Mouse (Mus musculus) left cerebral cortex, adult 2 months (tissue): ENCODE results near the gene Ighmbp2. TPM values are rescaled to one million over a fixed set of nuclear protein-coding genes. Genes with fewer than 3 reads are reported as not detected.

Source experiments
- DNase-seq, 2 experiments: peaks; one replicate each; pipeline ENCODE4 v3.0.0; 2021 to 2022; ENCODE audit warnings: low spot score in 2 of 2, mixed read lengths in 1 of 2; ENCODE audit errors: extremely low spot score in 1 of 2
- H3K27ac ChIP-seq: fragments of 200-600 bp; 2 replicates; pipeline ENCODE4 v1.8.1; 2022
- H3K4me3 ChIP-seq: fragments of 200-600 bp; 2 replicates; pipeline ENCODE4 v1.8.1; 2022
- CTCF ChIP-seq: fragments of 200-600 bp; IDR thresholded peaks from 2 replicates; pipeline ENCODE4 v1.8.1; 2022; ENCODE audit warnings: antibody characterized with exemption, mild to moderate bottlenecking, moderate library complexity
- intact Hi-C: fragments of 180-260 bp; cut with DNase I; formaldehyde crosslinking; loops from one replicate; pipeline ENCODE4 v1.15.1; 2025
- total RNA-seq, 2 experiments: library from RNA; stranded (reverse); gene quantifications; 2 replicates each; pipeline ENCODE4 v1.2.3; 2021

Ighmbp2 gene
- total RNA-seq, 2 experiments from 2014 or later, result 9.4 to 11.0 TPM

DNA sequence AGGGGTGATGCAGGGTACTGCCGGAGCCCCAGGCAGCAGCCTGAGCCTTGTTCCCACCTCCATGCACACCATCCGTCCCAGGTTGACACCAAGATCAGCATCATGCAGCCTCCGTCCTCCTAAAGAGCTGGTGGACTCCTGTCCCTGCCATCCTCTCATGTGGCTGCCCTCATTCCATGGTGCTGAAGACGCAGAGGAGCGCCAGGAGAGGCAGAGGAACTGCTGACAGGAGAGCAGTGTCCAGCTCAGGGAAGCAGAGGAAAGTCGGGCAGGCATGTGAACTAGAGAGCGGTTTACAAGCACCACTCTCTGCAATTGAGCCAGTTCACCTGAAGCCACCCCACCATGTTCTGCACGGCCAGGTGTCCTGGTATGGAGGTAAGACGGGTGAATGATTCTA, 9.5 kb downstream of the Ighmbp2 start:
- DNase-seq, result no peak

GRCm38 (mm10) chr19:3271366-3271765, 11.5 kb downstream of the Ighmbp2 start:
- TF ChIP-seq CTCF, result no peak
- intact Hi-C loops, result no loop called here
- DNase-seq, result peak in 1 of 2 experiments; percentile 6

More for the DNA sequence above, 9.5 kb downstream of the Ighmbp2 start:
- Histone ChIP-seq H3K4me3 (no peak overlapping the region), H3K27ac (no peak overlapping the region)
- intact Hi-C loops, result no loop called here
- TF ChIP-seq CTCF, result no peak

DNA sequence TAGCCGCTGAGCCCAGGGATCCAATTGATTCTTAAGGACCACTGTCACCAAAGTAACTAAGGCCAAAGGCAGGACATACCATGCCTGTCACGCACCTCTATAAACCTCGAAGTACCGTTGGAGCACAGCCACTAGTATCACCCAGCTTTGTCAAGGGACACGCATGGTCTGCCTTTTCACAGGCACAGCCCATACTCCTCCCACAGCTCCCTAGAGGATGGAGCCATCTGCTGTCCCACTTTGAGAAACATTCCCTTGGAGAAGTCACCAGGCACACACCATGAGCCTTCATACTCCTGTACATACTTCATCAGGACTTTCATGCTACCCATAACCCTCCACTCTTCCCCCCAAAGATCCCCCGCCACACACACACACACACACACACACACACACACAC, 13.0 kb downstream of the Ighmbp2 start:
- H3K4me3 ChIP-seq, result no peak overlapping the region
- intact Hi-C loops, result no loop called here
- TF ChIP-seq CTCF, result no peak
- DNase-seq, result peak; percentile 7 to 16
- no peak overlapping the region for H3K27ac ChIP-seq

More at GRCm38 (mm10) chr19:3271366-3271765, 11.5 kb downstream of the Ighmbp2 start:
- Histone ChIP-seq H3K27ac (no peak overlapping the region), H3K4me3 (no peak overlapping the region)

GRCm38 (mm10) chr19:3269279-3269678, 13.5 kb downstream of the Ighmbp2 start:
- DNase-seq, result peak; percentile 4 to 5
- no peak overlapping the region for H3K27ac ChIP-seq
- no peak for TF ChIP-seq CTCF
- H3K4me3 ChIP-seq, result no peak overlapping the region
- intact Hi-C loops, result no loop called here

DNA sequence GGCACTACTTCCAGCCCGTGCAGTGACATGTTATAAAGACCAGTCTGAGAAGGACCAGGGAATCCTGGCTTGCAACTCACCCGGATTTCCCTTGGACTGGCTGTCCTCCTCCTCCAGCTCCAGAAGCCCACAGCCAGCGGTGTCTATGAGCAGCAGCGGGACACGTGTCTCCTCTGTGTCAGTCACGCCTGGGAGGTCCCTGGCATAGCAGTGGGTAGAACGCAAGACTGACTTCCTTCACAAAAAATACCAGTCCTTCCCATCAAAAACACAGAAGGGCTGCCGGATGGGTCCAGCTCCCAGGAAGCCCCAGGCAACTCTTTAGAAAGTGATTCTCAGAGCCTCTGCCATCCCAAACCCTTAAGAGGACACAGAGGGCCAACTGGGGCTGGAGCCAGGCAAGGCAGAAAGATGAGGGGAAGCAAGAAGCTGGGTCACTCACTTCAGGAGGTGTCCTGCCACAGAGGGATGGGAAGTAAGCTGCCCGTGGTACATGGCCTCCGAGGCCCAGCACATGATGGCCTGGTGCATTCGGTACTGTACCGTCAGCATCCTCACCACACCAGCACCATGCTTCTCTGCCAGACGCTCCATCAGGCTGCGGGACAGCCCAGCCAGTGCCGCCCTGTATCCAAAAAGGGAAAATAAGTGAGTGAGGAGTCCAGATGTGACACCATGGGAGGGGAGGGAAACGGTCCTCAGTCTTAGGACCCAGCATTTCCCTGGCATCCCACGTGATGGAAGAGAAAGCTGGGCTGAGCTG, 14.4 kb downstream of the Ighmbp2 start:
- Histone ChIP-seq H3K4me3 (no peak overlapping the region), H3K27ac (no peak overlapping the region)
- intact Hi-C loops, result no loop called here
- no peak for TF ChIP-seq CTCF
- peak; percentile 5 to 7 for DNase-seq

GRCm38 (mm10) chr19:3267340-3267739, 15.5 kb downstream of the Ighmbp2 start:
- DNase-seq, result peak; percentile 3 to 7
- intact Hi-C loops, result no loop called here
- no peak overlapping the region for H3K27ac ChIP-seq
- no peak for TF ChIP-seq CTCF
- H3K4me3 ChIP-seq, result no peak overlapping the region

GRCm38 (mm10) chr19:3266676-3267075, 16.1 kb downstream of the Ighmbp2 start:
- peak; percentile 6 to 7 for DNase-seq
- no peak overlapping the region for H3K4me3 ChIP-seq
- intact Hi-C loops, result no loop called here
- H3K27ac ChIP-seq, result no peak overlapping the region
- TF ChIP-seq CTCF, result no peak

- intact Hi-C loops, result no loop called here
- Histone ChIP-seq H3K4me3 (no peak overlapping the region), H3K27ac (no peak overlapping the region)
- no peak for TF ChIP-seq CTCF
- peak in 1 of 2 experiments; percentile 7 for DNase-seq
Observed at GRCm38 (mm10) chr19:3266136-3266535, 16.7 kb downstream of the Ighmbp2 start.

DNA sequence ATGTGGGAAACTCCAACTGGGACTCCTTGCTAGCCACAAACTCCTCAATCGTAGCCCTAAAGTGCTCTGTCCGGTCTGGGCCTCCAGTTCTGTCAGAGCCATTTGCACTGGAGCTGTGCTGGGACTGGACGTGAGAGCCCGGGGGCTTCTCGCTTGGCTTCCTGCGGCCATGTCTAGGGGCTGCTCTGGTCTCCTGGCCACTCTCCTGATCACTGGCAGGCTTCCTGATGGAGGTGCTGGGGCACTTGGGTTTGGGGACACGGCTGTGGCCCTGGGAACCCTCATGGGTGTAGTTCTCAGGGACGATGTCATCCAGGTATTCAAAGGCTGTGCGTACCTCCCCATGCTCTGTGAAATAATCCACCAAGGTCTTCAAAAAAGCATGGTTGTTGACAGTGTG, 17.6 kb downstream of the Ighmbp2 start:
- TF ChIP-seq CTCF, result no peak
- intact Hi-C loops, result no loop called here
- peak; percentile 7 for DNase-seq
- Histone ChIP-seq H3K4me3 (no peak overlapping the region), H3K27ac (no peak overlapping the region)

DNA sequence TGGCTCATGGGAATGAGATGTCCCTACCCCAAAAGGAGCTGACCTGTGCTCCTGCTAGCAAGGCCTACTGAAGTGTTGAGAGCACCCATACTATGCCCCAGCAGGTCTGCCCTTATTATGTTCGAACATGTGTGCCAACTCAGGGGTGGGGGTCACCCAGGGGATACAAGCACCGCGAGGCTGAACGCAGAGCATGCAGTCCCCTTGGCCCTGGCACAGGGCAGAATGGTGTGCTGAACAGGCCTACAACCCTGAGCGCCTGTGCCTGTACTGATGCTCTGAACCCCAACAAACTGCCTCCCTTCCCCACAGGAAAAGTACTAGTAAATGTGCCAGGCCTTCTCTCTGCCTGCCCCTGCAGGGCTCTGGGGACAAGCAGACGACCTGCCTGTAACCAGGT, 18.5 kb downstream of the Ighmbp2 start:
- peak; percentile 5 for DNase-seq
- H3K27ac ChIP-seq, result no peak overlapping the region
- H3K4me3 ChIP-seq, result no peak overlapping the region
- no peak for TF ChIP-seq CTCF
- intact Hi-C loops, result no loop called here

GRCm38 (mm10) chr19:3261764-3262525, 20.9 kb downstream of the Ighmbp2 start:
- no peak for TF ChIP-seq CTCF
- intact Hi-C loops, result no loop called here
- DNase-seq, result peak; percentile 7 to 9

DNA sequence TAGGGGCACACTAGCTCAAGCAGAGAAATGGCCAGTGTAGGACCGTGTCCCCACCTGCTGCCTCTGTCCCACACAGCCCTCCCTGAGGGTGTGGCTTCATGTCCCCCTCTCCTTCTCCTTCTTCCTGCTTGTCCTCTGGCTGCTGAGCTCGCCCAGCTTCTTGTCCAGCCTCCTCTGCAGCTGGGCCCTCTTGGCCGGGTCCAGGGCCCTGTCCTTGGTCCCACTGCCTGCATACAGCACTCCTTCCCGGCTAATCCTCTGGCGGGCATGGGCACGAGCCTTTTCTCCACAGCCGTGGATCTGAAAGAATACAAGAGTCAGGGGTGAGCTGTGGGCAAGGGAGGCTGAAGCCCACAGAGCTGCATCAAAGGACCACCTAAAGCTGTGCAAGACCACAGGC, 21.5 kb downstream of the Ighmbp2 start:
- intact Hi-C loops, result no loop called here
- no peak overlapping the region for H3K4me3 ChIP-seq

More at GRCm38 (mm10) chr19:3261764-3262525, 20.9 kb downstream of the Ighmbp2 start:
- Histone ChIP-seq H3K4me3 (no peak overlapping the region), H3K27ac (no peak overlapping the region)

More for the DNA sequence above, 21.5 kb downstream of the Ighmbp2 start:
- TF ChIP-seq CTCF, result no peak
- no peak for DNase-seq
- no peak overlapping the region for H3K27ac ChIP-seq
